Mouse (Mus musculus): ENCODE results near the gene Cpb2. TPM values are rescaled to one million over a fixed set of nuclear protein-coding genes. Genes with fewer than 3 reads are reported as not detected.

Gene Cpb2
- polyA plus RNA-seq, 1 experiment from 2014 or later: not detected

DNA sequence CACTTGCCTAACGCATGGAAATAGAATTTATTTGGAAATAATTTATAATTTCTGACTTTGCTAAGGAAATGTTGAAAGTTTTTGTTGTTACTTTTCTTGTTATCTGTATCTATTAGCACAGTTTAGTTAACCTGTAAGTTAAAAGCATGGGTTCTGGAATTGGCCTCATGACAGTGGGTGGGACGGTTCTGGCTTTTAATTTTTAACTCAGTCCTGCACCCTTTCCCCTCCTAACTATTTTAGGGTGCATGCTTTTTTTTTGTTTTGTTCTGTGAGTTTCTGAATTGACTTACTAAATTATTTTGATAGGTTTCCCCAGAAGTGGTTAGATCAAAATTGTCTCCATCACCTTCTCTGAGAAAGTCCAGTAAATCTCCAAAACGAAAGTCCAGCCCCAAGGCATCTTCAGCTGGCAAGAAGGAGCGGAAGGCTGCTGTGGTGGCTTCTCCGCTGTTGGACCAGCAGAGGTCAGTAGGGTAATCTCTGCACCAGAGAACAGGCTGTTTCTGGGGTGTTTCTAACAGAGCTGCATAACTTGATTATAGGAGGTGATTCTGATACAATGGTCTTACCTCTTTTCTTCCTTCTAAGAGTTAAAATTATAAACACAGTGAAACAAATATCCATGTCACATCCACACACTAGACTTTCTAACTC lies 67.4 kb downstream of the Cpb2 start:
- Histone ChIP-seq H3K4me2 (ENCODE audit: low read depth, low read length) (no peak overlapping the region), H3K4me3 (ENCODE audit: low read depth, low read length) (no peak overlapping the region), H3K9me3 (replicated peaks; ENCODE audit: control insufficient read depth, low read length) (no peaks in the 10 kb centered on the region), H3K36me3 (replicated peaks; ENCODE audit: control insufficient read depth, insufficient read depth, low read depth, low read length) (no peaks in the 10 kb centered on the region), H3K9ac (replicated peaks; ENCODE audit: low read length) (no peak overlapping the region), H3K4me1 (ENCODE audit: control insufficient read depth, insufficient read depth, low read length) (no peaks in the 10 kb centered on the region), H3K27ac (replicated peaks; ENCODE audit: low read depth, low read length) (no peak overlapping the region), H3K27me3 (ENCODE audit: control insufficient read depth, insufficient read depth, low read length) (no peaks in the 10 kb centered on the region)
- 66% methylated on average over 5 of the region's 5 CpGs for WGBS
- DNase-seq (ENCODE audit: low spot score) (peak; percentile 46), ATAC-seq (replicated peaks; ENCODE audit: insufficient number of reproducible peaks, low FRiP score, low TSS enrichment, low read depth) (no peak)

- Histone ChIP-seq H3K27ac (replicated peaks; ENCODE audit: low read depth, low read length) (no peak overlapping the region), H3K4me2 (ENCODE audit: low read depth, low read length) (no peak overlapping the region), H3K36me3 (replicated peaks; ENCODE audit: control insufficient read depth, insufficient read depth, low read depth, low read length) (no peaks in the 10 kb centered on the region), H3K9ac (replicated peaks; ENCODE audit: low read length) (no peak overlapping the region), H3K27me3 (ENCODE audit: control insufficient read depth, insufficient read depth, low read length) (no peaks in the 10 kb centered on the region), H3K4me3 (ENCODE audit: low read depth, low read length) (no peak overlapping the region), H3K4me1 (ENCODE audit: control insufficient read depth, insufficient read depth, low read length) (no peaks in the 10 kb centered on the region), H3K9me3 (replicated peaks; ENCODE audit: control insufficient read depth, low read length) (no peaks in the 10 kb centered on the region)
- no peak for DNase-seq (ENCODE audit: low spot score)
- ATAC-seq (replicated peaks; ENCODE audit: insufficient number of reproducible peaks, low FRiP score, low TSS enrichment, low read depth): no peak
- 91% methylated on average over 2 of the region's 2 CpGs for WGBS
Observed at GRCm38 (mm10) chr14:75314484-75314883, 72.4 kb downstream of the Cpb2 start.

DNA sequence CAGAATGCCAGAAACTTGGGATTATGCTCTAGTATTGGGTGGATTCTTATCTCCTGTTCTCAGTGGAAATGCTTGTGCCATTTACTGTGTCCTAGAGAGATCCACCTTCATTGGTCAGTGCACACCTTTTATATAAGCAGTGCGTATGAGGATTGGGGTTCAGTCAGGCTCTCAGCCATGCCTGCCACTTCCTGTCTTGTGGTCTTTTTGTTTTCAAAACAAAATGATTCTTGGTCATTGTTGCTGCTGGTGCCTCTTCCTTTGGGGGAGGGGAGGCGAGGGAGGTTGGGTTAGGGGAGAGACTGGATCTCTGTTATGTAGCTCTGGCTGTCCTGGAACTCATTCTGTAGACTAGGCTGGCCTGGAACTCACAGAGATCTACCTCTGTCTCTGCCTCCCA lies 76.6 kb downstream of the Cpb2 start:
- no peak overlapping the region for H3K9ac ChIP-seq (replicated peaks; ENCODE audit: low read length)
- 93% methylated on average over 2 of the region's 2 CpGs for WGBS
- H3K4me2 ChIP-seq (ENCODE audit: low read depth, low read length): no peak overlapping the region
- H3K9me3 ChIP-seq (replicated peaks; ENCODE audit: control insufficient read depth, low read length): no peaks in the 10 kb centered on the region
- no peak overlapping the region for H3K4me3 ChIP-seq (ENCODE audit: low read depth, low read length)
- ATAC-seq (replicated peaks; ENCODE audit: insufficient number of reproducible peaks, low FRiP score, low TSS enrichment, low read depth) (no peak), DNase-seq (ENCODE audit: low spot score) (no peak)
- peaks cover 2% of the 10 kb centered on the region; the same call in 1 of the 2 replicates for H3K36me3 ChIP-seq (replicated peaks; ENCODE audit: control insufficient read depth, insufficient read depth, low read depth, low read length)
- no peaks in the 10 kb centered on the region for H3K4me1 ChIP-seq (ENCODE audit: control insufficient read depth, insufficient read depth, low read length)
- H3K27ac ChIP-seq (replicated peaks; ENCODE audit: low read depth, low read length): no peak overlapping the region
- no peaks in the 10 kb centered on the region for H3K27me3 ChIP-seq (ENCODE audit: control insufficient read depth, insufficient read depth, low read length)

DNA sequence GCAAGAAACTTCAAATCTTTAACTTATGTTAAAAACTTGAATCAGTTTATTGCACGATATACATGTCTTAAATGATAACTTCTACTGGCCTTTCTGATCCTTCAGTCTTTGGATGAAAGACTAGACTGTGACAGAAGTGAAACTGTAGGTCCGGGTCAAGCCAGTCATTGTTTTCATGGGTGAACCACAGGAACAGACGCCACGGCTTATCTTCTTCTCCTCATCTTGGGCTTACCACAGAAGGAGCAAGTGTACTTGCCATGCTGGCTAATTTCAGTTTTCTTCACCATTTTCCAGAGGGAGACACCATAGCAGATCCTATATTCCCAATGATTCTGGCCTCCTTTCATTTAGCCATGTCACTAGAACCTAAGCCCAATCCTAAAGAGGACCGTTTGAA lies 78.2 kb downstream of the Cpb2 start:
- no peak overlapping the region for H3K9ac ChIP-seq (replicated peaks; ENCODE audit: low read length)
- no peak for DNase-seq (ENCODE audit: low spot score)
- H3K36me3 ChIP-seq (replicated peaks; ENCODE audit: control insufficient read depth, insufficient read depth, low read depth, low read length): peaks cover 2% of the 10 kb centered on the region; the same call in 1 of the 2 replicates
- H3K4me3 ChIP-seq (ENCODE audit: low read depth, low read length): no peak overlapping the region
- ATAC-seq (replicated peaks; ENCODE audit: insufficient number of reproducible peaks, low FRiP score, low TSS enrichment, low read depth): no peak
- no peaks in the 10 kb centered on the region for H3K4me1 ChIP-seq (ENCODE audit: control insufficient read depth, insufficient read depth, low read length)
- H3K9me3 ChIP-seq (replicated peaks; ENCODE audit: control insufficient read depth, low read length): no peaks in the 10 kb centered on the region
- H3K4me2 ChIP-seq (ENCODE audit: low read depth, low read length): no peak overlapping the region
- H3K27me3 ChIP-seq (ENCODE audit: control insufficient read depth, insufficient read depth, low read length): no peaks in the 10 kb centered on the region
- no peak overlapping the region for H3K27ac ChIP-seq (replicated peaks; ENCODE audit: low read depth, low read length)
- WGBS: 96% methylated on average over 5 of the region's 5 CpGs

GRCm38 (mm10) chr14:75323354-75323753 lies 81.3 kb downstream of the Cpb2 start:
- no peaks in the 10 kb centered on the region for H3K27me3 ChIP-seq (ENCODE audit: control insufficient read depth, insufficient read depth, low read length)
- no peaks in the 10 kb centered on the region for H3K4me1 ChIP-seq (ENCODE audit: control insufficient read depth, insufficient read depth, low read length)
- H3K36me3 ChIP-seq (replicated peaks; ENCODE audit: control insufficient read depth, insufficient read depth, low read depth, low read length): peaks cover 2% of the 10 kb centered on the region; the same call in 1 of the 2 replicates
- no peak overlapping the region for H3K9ac ChIP-seq (replicated peaks; ENCODE audit: low read length)
- H3K27ac ChIP-seq (replicated peaks; ENCODE audit: low read depth, low read length): no peak overlapping the region
- H3K4me3 ChIP-seq (ENCODE audit: low read depth, low read length): no peak overlapping the region
- H3K4me2 ChIP-seq (ENCODE audit: low read depth, low read length): no peak overlapping the region
- no peaks in the 10 kb centered on the region for H3K9me3 ChIP-seq (replicated peaks; ENCODE audit: control insufficient read depth, low read length)
- DNase-seq (ENCODE audit: low spot score) (no peak), ATAC-seq (replicated peaks; ENCODE audit: insufficient number of reproducible peaks, low FRiP score, low TSS enrichment, low read depth) (no peak)
- whole genome bisulfite sequencing: 95% methylated on average over 32 of the region's 32 CpGs

GRCm38 (mm10) chr14:75328062-75328461 lies 86.0 kb downstream of the Cpb2 start:
- no peak for ATAC-seq (replicated peaks; ENCODE audit: insufficient number of reproducible peaks, low FRiP score, low TSS enrichment, low read depth)
- WGBS: 86% methylated on average over 8 of the region's 8 CpGs
- no peak overlapping the region for H3K4me3 ChIP-seq (ENCODE audit: low read depth, low read length)
- H3K4me1 ChIP-seq (ENCODE audit: control insufficient read depth, insufficient read depth, low read length): no peaks in the 10 kb centered on the region
- no peak overlapping the region for H3K27ac ChIP-seq (replicated peaks; ENCODE audit: low read depth, low read length)
- DNase-seq (ENCODE audit: low spot score): no peak
- H3K27me3 ChIP-seq (ENCODE audit: control insufficient read depth, insufficient read depth, low read length): no peaks in the 10 kb centered on the region
- H3K4me2 ChIP-seq (ENCODE audit: low read depth, low read length): no peak overlapping the region
- peaks cover 4% of the 10 kb centered on the region for H3K36me3 ChIP-seq (replicated peaks; ENCODE audit: control insufficient read depth, insufficient read depth, low read depth, low read length)
- no peaks in the 10 kb centered on the region for H3K9me3 ChIP-seq (replicated peaks; ENCODE audit: control insufficient read depth, low read length)
- no peak overlapping the region for H3K9ac ChIP-seq (replicated peaks; ENCODE audit: low read length)

DNA sequence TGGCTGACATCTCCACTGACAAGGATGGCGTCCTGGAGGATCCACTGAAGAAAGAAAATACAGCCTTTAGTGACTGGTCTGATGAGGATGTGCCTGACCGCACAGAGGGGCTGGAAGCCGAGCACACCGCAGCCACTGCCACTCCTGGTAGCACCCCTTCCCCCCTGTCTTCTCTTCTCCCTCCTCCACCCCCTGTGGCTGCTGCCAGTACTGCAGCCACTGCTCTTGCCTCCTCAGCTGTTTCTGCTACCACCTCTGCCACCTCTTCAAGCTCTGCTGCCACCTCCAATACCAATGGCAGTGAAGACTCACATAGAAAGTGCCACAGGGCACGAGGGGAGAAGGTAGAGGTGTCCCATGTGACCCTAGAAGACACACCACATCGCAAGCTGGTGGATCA lies 88.5 kb downstream of the Cpb2 start:
- Histone ChIP-seq H3K9me3 (replicated peaks; ENCODE audit: control insufficient read depth, low read length) (no peaks in the 10 kb centered on the region), H3K4me3 (ENCODE audit: low read depth, low read length) (no peak overlapping the region), H3K4me1 (ENCODE audit: control insufficient read depth, insufficient read depth, low read length) (no peaks in the 10 kb centered on the region), H3K27ac (replicated peaks; ENCODE audit: low read depth, low read length) (no peak overlapping the region), H3K27me3 (ENCODE audit: control insufficient read depth, insufficient read depth, low read length) (no peaks in the 10 kb centered on the region), H3K4me2 (ENCODE audit: low read depth, low read length) (no peak overlapping the region), H3K9ac (replicated peaks; ENCODE audit: low read length) (no peak overlapping the region), H3K36me3 (replicated peaks; ENCODE audit: control insufficient read depth, insufficient read depth, low read depth, low read length) (peaks cover 4% of the 10 kb centered on the region)
- DNase-seq (ENCODE audit: low spot score) (peak; percentile 30), ATAC-seq (replicated peaks; ENCODE audit: insufficient number of reproducible peaks, low FRiP score, low TSS enrichment, low read depth) (no peak)
- 87% methylated on average over 6 of the region's 6 CpGs for WGBS
